Mouse (Mus musculus) C2C12 (cell line): Measurements from ENCODE around the gene Cit.

ENCODE experiments used
- CEBPB ChIP-seq: IDR thresholded peaks from one replicate; pipeline ENCODE4 v1.6.1; 2011; ENCODE audit warnings: low read depth, mild to moderate bottlenecking, control low read depth, moderate library complexity
- CTCF ChIP-seq: IDR thresholded peaks from one replicate; pipeline ENCODE4 v1.5.1; 2011; ENCODE audit not compliant: control insufficient read depth, insufficient read depth, insufficient read length
- MYOD1 ChIP-seq: IDR thresholded peaks from one replicate; pipeline ENCODE4 v1.6.1; 2011; ENCODE audit warnings: low read depth; ENCODE audit not compliant: control insufficient read depth, insufficient read length
- MYOG ChIP-seq: IDR thresholded peaks from one replicate; pipeline ENCODE4 v1.6.1; 2011; ENCODE audit not compliant: control insufficient read depth, insufficient read length; ENCODE audit errors: extremely low read depth

DNA sequence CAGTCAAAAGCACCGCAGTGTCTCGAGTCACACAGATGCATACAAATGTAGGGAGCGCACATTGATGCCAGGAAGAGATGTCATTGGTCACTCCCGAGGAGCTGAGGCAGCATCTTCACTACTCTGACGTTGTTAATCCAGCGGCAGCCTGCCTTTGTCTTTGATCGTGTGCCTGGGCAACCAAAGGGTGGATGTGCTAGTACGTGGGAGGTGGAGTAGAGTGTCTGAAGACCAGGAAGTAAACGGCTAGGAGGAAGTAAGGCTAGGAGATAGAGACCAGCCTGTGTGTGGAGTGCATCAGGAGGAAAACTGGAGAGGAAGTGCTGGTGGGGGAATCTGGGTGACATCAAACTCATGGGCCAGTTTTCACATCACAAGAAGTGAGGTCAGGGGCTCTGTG lies 52.0 kb downstream of the Cit start:
- no peak for TF ChIP-seq MYOG
- no peak for TF ChIP-seq CTCF
- no peak for TF ChIP-seq MYOD1
- TF ChIP-seq CEBPB = no peak
